ENCODE assay signal across 19 mouse cellular contexts in genomic region chr6:36541247-36541646, GRCm38 (mm10).
DNase-seq lines count a peak whose midpoint lies in the region; ATAC-seq and TF ChIP-seq lines count a peak whose summit lies in the region.
"Had no signal": no experiment of that assay in that cellular context is flagged by ENCODE, and none has a peak within 500 bp of the region (broad histone marks: within the 10 kb centered on the region; RNA-seq: fewer than 3 reads in every experiment).

No protein-coding gene starts in this region.

- no peak for ATAC-seq in heart, embryonic 11.5 days (replicated peaks; ENCODE audit: insufficient number of reproducible peaks, low FRiP score, low TSS enrichment)
- ATAC-seq in heart, postnatal 0 days (ENCODE audit: insufficient read depth, low read depth) = peak; percentile 93
- ATAC-seq: liver, postnatal 0 days; Patski had no signal

- intact Hi-C loops in heart, postnatal 36 days (cut with DNase I) = no loop called here

- H3K4me1 ChIP-seq in heart, embryonic 11.5 days (ENCODE audit: control insufficient read depth, insufficient read depth, low read length) = peaks cover 2% of the 10 kb centered on the region; the same call in 1 of the 2 replicates
- H3K4me1 ChIP-seq in heart, postnatal 0 days (ENCODE audit: control insufficient read depth, insufficient read depth) = no peaks in the 10 kb centered on the region
- H3K4me1 ChIP-seq: hindbrain, embryonic 15.5 days; midbrain, embryonic 12.5 days had no signal

- H3K36me3 ChIP-seq in heart, embryonic 11.5 days (ENCODE audit: control insufficient read depth, insufficient read depth, low read length) = no peaks in the 10 kb centered on the region
- H3K36me3 ChIP-seq in heart, postnatal 0 days (replicated peaks; ENCODE audit: control insufficient read depth, insufficient read depth, low read length) = no peaks in the 10 kb centered on the region
- H3K36me3 ChIP-seq: hindbrain, embryonic 15.5 days; midbrain, embryonic 12.5 days had no signal

- no peak overlapping the region for H3K9ac ChIP-seq in heart, embryonic 11.5 days (ENCODE audit: low read depth, low read length)
- H3K9ac ChIP-seq in heart, postnatal 0 days (replicated peaks; ENCODE audit: low read depth, low read length) = no peak overlapping the region
- H3K9ac ChIP-seq: hindbrain, embryonic 15.5 days; liver, postnatal 0 days; midbrain, embryonic 12.5 days had no signal

- no peak for TF ChIP-seq CTCF in heart, postnatal 0 days (IDR thresholded peaks at IDR 0.05; ENCODE audit: low read depth)

- no peaks in the 10 kb centered on the region for H3K9me3 ChIP-seq in heart, embryonic 11.5 days (replicated peaks; ENCODE audit: control insufficient read depth, low read length)
- no peaks in the 10 kb centered on the region for H3K9me3 ChIP-seq in heart, postnatal 0 days (replicated peaks; ENCODE audit: control insufficient read depth, low read length)
- H3K9me3 ChIP-seq: hindbrain, embryonic 15.5 days; midbrain, embryonic 12.5 days had no signal

- no peak overlapping the region; the same call in 1 of the 2 replicates for H3K4me2 ChIP-seq in heart, embryonic 11.5 days
- no peak overlapping the region for H3K4me2 ChIP-seq in heart, postnatal 0 days (ENCODE audit: low read depth, low read length)
- H3K4me2 ChIP-seq: hindbrain, embryonic 15.5 days; liver, embryonic 11.5 days; midbrain, embryonic 12.5 days had no signal

- no peak overlapping the region for H3K4me3 ChIP-seq in heart, embryonic 11.5 days (ENCODE audit: low read depth, low read length)
- H3K4me3 ChIP-seq in heart, postnatal 0 days (ENCODE audit: low read depth, low read length) = no peak overlapping the region
- H3K4me3 ChIP-seq: hindbrain, embryonic 15.5 days; midbrain, embryonic 12.5 days had no signal

- TF ChIP-seq EP300 in heart, postnatal 0 days (IDR thresholded peaks at IDR 0.05; ENCODE audit: low read depth) = 0 out of 2 replicates have a peak, but pooled peaks have one; percentile 36

- no peak for DNase-seq in heart, adult 18-20 months
- peak; percentile 87 for DNase-seq in heart, postnatal 0 days (ENCODE audit: low spot score)
- DNase-seq in heart, postnatal 36 days = no peak
- peak; percentile 2 for DNase-seq in fibroblast of lung, adult 2 months (ENCODE audit: low read depth)
- DNase-seq in mesoderm, embryonic 11.5 days (ENCODE audit: low read depth, low spot score) = peak; percentile 7
- DNase-seq in adrenal gland, adult 2 months = no peak
- DNase-seq: cerebellum, adult 11 months; cerebellum, adult 9-11 months; gastrocnemius, postnatal 25 days; kidney, adult 2 months; liver, postnatal 0 days; right cerebral cortex, postnatal 25 days; spleen, adult 18-20 months had no signal

- WGBS in heart, embryonic 11.5 days (ENCODE audit: insufficient replicate concordance) = 41% methylated on average over 6 of the region's 6 CpGs
- WGBS in heart, postnatal 0 days = 35% methylated on average over 6 of the region's 6 CpGs

- H3K27me3 ChIP-seq in heart, embryonic 11.5 days (ENCODE audit: control insufficient read depth, insufficient read depth, low read length) = no peaks in the 10 kb centered on the region
- H3K27me3 ChIP-seq in heart, postnatal 0 days (ENCODE audit: control insufficient read depth, insufficient read depth, low read length) = no peaks in the 10 kb centered on the region
- H3K27me3 ChIP-seq: hindbrain, embryonic 15.5 days; midbrain, embryonic 12.5 days; Patski had no signal

- H3K27ac ChIP-seq in heart, embryonic 11.5 days (ENCODE audit: low read depth, low read length) = peak overlapping the region; percentile 70
- H3K27ac ChIP-seq in heart, postnatal 0 days (ENCODE audit: low read depth) = peak overlapping the region; percentile 65
- H3K27ac ChIP-seq: hindbrain, embryonic 15.5 days; kidney, postnatal 0 days; midbrain, embryonic 12.5 days had no signal

Comparison
In these comparisons a context has a peak if more than half of its experiments do, and no peak if none do; other contexts are left out.
1. DNase-seq: peak in heart, postnatal 0 days (single experiment), fibroblast of lung, adult 2 months (single experiment) and mesoderm, embryonic 11.5 days (single experiment); none in heart, adult 18-20 months (0 of 2), heart, postnatal 36 days (0 of 2) and adrenal gland, adult 2 months (single experiment).